ENCODE assay signal across 10 mouse cellular contexts in genomic region chr1:35749603-35750002, GRCm38 (mm10).
A peak's percentile ranks its signal among the peaks of the same experiment; 100 is the strongest.
DNase-seq lines count a peak whose midpoint lies in the region.
"Had no signal": no experiment of that assay in that cellular context is flagged by ENCODE, and none has a peak within 500 bp of the region (broad histone marks: within the 10 kb centered on the region; RNA-seq: fewer than 3 reads in every experiment).

No protein-coding gene starts in this region.

- peak; percentile 41 for DNase-seq in adrenal gland, postnatal 14 days
- DNase-seq in adrenal gland, postnatal 4 days (ENCODE audit: low spot score in 2 of 2), result no peak
- DNase-seq in heart, adult 11 months, result peak; percentile 64
- no peak for DNase-seq in heart, adult 8-10 months (ENCODE audit: low spot score)
- DNase-seq in R1 (ENCODE audit: low read depth, low spot score), result peak; percentile 15
- peak; percentile 44 for DNase-seq in fibroblast of lung, adult 2 months (ENCODE audit: low read depth)
- no peak for DNase-seq in B cell, adult 2 months
- no peak for DNase-seq in heart, postnatal 36 days
- DNase-seq: kidney, adult 2 months; lung, adult 18-20 months had no signal

- intact Hi-C loops in heart, postnatal 36 days (cut with DNase I), result no loop called here

Comparison
In these comparisons a context has a peak if more than half of its experiments do, and no peak if none do; other contexts are left out.
1. DNase-seq: peak in adrenal gland, postnatal 14 days (single experiment), heart, adult 11 months (single experiment), R1 (single experiment) and fibroblast of lung, adult 2 months (single experiment); none in adrenal gland, postnatal 4 days (0 of 2), heart, adult 8-10 months (single experiment), B cell, adult 2 months (0 of 2) and heart, postnatal 36 days (0 of 2).